Mouse (Mus musculus) lung, postnatal 14 days (tissue): Measurements from ENCODE around the gene Mdc1.

Experiments
- DNase-seq: peaks from one replicate; pipeline ENCODE4 v3.0.0; 2021

Gene Mdc1

DNA sequence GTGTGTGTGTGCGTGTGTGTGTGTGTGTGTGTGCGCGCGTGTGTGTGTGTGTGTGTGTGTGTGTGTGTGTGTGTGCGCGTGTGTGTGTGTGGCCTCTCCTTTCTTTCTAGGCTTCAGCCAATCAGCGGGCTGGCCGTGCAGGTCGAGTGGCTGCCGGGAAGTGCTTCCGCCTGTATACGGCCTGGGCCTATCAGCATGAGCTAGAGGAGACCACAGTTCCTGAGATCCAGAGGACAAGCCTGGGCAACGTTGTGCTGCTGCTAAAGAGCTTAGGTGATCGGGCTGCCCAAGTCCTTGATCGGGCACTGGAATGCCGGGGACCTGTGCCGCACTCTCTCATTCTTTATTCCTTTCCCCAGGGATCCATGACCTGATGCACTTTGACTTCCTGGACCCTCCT, 46.4 kb downstream of the Mdc1 start:
- no peak for DNase-seq

DNA sequence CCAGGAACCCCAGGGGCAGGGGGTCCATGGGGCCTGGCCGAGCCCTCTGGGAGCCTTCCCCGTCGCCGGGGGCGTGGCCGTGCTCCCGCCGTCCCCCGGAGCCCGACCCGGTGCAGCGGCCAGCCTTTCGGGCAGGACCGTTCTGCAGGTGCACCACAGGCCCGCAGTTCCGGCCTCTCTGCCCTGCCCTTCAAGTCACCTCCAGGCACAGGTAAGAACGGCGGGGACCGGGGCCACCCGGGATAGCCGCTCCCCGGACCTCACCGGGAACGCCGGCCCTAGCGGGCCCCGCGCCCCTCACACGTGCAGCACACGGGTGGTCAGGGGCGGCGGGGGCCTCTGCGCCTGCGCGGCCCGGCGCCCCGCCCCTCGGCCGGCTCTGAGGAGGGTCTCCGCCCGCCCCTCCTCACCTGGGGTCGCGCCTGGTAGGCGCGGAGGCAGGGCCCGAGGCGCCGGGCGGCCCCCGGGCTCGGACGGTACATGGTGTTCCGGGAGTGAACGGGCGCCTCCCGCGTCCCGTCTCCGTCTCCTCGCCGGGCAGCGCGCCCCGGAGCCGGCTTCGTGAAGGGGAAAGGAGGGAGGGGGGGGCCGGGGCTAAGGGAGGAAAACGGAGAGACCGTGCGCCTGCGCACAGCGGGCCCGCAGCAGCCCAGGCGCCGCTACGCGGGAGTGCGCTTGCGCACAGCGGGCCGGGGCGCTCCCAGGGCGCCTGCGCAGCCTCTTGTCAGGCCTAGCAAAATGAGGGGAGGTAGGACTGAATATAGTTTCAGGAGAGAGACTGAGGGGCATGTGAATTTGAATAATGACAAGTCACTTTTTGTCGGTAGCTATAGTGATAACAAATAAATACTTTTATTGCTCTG, 55.7 kb downstream of the Mdc1 start, which contains the start of gene 2310061I04Rik:
Gene 2310061I04Rik, minus strand, starts transcription at position 651 of the 863 bp plus-strand sequence.
- DNase-seq, result peak; percentile 91

DNA sequence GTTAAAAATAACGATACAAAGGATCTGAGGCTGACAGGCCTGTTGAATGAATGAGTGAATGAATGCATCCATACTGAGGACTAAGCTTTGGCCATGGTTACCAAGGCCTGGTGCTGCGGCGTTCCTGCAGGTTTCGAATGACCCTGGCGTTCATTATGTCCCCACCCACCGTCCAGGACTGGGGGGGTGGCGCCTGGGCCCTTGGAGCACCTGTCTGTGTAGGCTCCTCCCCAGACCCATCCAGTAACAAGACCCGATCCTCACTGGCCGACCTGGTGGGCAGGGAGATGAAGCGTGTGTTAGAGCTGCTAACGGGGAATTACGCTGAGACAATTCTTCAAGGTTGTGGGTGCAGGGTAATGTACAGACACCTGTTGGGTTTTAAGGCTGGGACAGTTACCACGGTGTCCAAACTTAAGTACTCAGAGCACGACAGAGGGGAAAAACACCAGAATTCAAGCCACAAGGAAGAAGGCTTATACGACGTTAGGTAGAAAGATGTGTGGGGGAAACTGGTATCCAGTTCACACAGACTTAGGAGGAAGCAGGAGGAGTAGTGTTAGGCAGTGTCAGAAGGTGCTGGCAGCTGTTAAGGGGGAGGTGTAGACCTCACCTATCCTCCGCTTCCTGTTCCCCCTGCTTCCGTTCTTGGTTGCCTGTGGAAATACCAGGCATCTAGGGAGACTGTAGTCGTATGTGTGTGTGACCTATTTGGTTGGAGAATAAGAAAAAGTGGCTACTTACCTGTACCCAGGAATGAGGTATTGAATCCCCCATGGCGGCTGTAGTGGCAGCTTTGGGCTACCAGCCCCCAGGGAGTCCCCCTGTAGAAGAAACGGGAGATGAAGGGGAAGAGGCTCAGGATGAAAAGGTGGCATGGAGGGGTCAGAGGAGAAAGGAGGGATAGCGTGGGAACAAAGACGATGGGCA, 56.6 kb downstream of the Mdc1 start:
- no peak for DNase-seq

DNA sequence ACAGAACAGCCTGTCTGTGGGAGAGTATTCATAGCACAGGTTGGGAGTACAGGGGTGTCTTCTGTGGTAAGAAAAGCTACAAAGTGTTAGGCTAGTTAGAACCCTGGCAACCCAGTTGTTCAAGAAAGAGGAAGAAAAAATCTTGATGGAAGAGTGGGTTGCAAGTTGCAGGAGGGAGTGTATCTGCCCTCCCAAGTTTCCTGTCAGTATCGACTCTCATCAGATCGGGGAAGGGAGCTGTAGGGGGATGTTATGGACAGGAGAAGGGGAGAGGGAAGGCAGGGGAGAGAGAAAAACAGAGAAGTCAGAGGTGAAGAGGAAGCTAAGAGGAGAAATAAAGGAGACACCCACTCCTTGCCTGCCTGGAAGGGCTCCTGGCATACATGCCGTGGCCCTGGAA, 59.3 kb downstream of the Mdc1 start:
- DNase-seq, result no peak

DNA sequence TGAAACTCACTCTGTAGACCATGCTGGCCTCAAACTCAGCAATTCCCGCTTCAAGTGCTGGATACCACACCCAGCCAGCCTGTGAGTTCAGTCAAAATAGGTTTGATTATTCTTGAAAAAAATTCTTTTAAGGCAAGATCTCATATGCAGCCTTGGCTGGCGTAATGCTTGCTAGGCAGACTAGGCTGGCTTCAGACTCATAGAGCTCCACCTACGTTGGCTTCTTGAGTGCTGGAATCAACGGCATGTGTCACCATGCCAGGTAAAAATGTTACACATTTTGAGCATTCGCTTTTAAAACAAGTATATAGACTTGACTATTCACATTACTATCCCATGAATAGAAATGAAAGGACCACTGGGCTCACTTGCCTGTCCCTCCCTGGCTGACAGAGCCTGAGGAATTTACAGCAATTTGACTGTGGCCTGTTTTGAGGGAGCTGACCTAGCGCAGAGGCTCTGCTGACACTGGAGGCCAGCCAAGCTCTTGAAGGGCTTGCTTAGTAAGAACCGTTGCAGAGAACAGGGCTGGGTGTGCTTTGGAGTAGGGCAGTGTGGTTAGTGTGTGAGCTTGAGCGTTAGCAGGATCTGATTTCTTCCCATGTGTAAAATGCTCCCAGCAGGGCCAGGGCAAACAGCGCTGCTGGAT, 62.2 kb downstream of the Mdc1 start:
- peak; percentile 77 for DNase-seq

DNA sequence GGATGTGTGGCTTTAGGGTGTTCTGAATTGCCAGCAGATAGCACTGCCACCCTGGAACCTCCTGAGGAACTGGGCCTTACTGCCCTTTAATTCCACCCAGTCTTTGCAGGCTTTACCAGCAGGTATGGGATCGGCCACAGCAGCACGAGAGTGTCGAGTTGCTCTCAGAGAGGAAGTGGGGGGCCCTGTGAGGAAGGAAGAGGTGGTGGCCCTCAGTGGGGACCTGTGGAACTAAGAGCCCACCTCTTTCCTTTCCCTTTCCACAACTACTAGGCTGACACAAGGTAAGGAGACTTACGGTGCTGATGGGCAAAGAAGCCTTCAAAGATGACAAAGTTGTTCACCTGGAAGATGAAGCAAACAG, 62.7 kb downstream of the Mdc1 start:
- no peak for DNase-seq

DNA sequence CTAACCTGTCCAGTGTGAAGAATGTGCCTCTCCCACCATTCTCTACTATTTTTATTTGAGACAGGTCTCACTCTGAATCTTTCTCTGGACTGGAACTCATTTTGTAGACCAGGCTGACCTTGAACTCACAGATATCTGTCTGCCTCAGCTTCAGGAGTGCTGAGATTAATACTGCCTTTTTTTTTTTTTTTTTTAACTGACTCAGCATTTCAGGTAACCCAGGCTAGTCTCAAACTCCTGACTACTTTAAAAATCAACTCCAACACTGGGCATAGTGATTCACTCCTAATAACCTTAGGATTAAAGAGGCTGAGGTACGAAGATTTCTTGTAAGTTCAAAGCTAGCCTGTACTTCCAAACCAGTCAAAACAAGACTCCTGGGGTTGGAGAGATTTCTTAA, 64.3 kb downstream of the Mdc1 start:
- no peak for DNase-seq

DNA sequence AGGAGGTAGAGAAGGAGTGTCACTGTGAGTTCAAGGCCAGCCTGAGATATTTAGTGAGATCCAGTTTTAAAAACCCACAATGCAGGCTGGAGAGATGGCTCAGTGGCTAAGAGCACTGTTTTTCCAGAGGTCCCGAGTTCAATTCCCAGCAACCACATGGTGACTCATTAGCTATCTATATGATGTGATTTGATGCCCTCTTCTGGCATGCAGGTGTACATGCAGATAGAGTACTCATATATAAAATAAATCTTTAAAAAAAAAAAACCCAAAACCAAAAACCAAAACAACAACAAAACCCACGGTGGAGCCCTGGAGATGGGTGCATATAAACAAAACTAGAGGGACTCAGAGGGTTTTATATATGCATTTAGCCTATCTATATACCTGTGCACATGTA, 66.3 kb downstream of the Mdc1 start:
- no peak for DNase-seq
